Mouse (Mus musculus): Measurements from ENCODE around the gene Wasl.

The Wasl gene

GRCm38 (mm10) chr6:24642960-24643359 lies 21.8 kb downstream of the Wasl start:
- no peak for DNase-seq

- DNase-seq, result no peak
These were observed 22.6 kb downstream of the Wasl start for GRCm38 (mm10) chr6:24642161-24642560.

- DNase-seq, result no peak
These were observed 23.5 kb downstream of the Wasl start for GRCm38 (mm10) chr6:24641286-24641685.

DNA sequence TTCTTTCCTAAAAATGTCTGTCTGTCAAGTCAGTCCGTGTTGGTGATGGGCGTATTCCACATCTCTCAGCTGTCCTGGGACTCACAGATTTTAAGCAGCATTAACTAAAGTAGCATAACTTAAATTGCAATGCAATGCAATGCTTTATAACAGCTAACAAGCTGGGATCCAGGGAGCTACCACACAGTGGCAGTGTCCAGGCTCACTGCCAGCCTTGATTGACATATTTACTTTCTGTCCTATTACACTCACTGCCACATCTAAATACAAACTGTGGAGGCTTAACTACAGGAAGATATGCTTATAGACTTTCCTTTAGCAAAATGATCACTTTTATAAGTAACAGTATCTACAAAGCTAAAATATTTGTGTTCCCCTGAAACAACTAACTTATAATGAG lies 29.0 kb downstream of the Wasl start:
- DNase-seq, result no peak

DNA sequence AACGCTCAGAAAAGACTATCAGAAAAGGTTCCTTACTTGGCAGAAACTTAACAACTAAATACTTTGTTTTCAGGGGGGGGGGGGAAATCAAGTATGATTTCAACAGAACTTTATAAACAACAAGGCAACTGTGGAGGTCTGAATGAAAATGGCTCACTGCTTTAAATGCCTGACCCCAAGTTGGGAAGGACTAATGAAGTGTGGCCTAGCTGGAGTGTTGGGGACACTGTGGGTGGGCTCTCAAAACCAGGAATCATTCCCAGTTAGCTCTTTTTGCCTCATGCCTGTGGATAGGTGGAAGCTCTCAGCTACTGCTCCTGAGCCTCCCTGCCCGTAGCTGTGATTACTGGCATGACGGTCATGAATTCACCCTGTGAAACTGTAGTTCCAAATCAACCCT lies 30.7 kb downstream of the Wasl start:
- DNase-seq, result no peak

DNA sequence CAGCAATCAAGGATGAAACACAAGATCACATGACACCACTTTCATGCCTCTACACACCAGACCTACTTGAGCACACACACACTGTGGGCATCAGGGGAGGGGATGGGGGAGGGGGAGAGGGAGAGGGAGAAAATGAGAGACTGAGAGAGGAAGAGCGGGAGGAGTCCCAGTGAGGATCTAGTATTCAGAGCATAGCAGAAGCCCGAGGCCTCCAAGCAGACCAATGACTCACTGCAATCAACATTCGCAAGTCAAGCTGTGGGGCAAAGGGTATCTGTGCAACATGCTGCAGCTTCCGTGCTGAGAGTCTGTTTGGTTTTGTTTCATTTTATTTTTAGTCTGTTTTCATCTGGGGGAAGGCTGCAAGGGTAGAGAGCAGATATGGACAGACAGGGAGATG lies 32.7 kb downstream of the Wasl start:
- no peak for DNase-seq

- no peak for DNase-seq
These were observed 36.3 kb downstream of the Wasl start for GRCm38 (mm10) chr6:24628499-24628898.

DNA sequence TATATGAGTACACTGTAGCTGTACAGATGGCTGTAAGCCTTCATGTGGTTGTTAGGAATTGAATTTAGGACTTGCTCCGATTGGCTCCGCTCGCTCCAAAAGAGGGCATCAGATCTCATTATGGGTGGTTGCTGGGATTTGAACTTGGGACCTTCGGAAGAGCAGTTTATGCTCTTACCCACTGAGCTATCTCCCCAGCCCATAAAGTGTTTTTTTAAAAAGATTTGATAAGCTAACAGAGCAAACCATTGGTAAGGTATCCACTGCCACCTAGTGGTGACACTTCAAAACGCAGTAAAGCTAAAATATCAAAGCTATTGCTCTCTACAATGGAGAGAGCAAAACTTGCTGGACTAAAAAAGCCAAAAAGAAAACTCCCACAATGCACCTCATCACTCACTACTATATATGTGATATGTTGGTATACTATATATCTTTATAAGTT lies 37.2 kb downstream of the Wasl start:
- DNase-seq, result peak; percentile 51

DNA sequence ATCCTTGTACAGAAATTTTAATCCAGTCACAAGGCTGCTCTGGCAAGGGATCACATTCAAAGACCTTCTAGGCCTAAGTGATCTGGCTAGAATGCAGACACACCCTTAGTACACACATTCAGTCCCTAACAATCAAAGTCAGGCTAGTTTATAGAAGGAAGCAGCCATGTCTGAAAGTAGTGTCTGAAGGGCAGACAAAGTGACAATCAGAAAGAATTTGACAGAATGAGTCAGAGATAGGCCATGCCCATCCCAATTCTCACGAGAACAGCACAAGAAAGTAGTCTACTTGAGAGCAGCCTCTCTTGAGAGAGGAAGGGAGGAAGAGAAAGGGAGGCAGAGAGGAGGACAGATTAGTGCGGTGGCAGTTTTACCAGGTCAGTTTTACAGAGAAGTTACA lies 42.7 kb downstream of the Wasl start:
- no peak for DNase-seq

GRCm38 (mm10) chr6:24620936-24621335 lies 43.9 kb downstream of the Wasl start:
- DNase-seq, result no peak

DNA sequence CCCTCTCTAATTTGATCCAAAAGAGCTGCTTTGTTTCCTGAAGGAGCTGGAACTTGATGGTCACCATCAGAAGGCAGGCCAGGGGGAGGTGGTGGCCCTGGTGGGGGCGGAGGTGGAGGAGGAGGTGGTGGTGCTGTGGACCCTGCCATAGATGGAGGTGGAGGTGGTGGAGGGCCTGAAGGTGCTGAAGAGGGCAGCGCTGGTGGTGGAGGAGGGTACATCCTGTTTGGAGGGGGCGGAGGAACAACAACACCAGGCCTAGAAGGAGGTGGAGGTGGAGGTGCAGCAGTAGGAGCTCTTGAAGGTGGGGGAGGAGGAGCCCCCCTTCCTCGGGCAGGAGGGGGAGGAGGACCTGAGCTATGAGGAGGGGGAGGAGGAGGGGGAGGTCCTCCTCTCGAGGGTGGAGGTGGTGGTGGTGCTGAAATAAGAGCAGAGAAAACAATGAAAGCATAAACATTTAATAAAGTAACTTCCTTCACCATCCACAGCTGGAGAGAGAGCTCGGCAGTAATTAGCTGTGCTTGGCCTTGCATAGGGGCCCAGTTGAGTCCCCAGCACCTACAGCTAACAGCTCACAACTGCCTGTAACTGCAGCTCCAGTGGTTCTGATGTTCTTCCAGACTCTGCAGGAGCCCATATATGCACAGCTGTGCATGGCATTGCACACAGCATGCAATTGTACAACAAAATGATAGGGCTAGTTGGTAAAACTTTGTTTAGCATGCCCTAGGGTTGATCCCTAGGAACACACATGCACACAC lies 45.3 kb downstream of the Wasl start:
- no peak for DNase-seq

DNA sequence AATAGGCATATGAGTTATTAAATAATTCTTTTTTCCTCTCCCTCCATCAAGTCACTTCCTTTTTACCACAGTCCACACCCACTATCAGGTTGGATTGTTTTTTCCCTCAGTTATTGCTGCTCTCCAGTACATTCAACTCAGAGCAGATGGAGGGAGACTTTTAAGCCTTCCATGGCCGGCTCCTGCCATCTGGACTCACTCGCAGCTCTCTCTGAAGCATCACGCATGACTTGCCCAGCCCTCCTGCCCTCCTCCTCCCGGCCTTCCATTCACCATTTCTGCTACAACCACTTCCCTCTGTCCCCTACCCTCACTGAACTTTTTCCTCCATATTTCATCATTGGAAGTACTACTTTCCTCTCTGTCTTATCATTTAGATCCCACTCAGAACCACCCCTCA lies 48.1 kb downstream of the Wasl start:
- DNase-seq, result peak; percentile 59

DNA sequence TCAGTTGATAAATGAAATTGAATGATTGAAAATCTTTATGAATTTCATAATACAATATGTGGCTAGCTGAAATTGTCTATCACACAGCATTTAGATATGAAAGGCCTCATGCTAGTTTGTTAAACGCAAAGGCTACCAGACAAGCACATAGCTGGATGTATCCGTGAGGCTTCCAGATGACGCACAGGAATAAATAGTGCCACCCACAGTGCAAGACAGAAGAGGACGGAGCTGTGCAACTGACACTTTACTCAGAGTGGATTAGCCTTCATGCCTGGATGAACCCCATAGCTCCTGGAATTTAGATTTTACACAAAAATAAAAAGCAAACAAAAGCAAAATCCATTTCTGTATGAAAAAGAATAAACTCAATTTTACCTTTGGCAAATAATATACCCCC lies 50.9 kb downstream of the Wasl start:
- DNase-seq, result no peak

- no peak for DNase-seq
These were observed 51.5 kb downstream of the Wasl start for GRCm38 (mm10) chr6:24613346-24613745.

DNA sequence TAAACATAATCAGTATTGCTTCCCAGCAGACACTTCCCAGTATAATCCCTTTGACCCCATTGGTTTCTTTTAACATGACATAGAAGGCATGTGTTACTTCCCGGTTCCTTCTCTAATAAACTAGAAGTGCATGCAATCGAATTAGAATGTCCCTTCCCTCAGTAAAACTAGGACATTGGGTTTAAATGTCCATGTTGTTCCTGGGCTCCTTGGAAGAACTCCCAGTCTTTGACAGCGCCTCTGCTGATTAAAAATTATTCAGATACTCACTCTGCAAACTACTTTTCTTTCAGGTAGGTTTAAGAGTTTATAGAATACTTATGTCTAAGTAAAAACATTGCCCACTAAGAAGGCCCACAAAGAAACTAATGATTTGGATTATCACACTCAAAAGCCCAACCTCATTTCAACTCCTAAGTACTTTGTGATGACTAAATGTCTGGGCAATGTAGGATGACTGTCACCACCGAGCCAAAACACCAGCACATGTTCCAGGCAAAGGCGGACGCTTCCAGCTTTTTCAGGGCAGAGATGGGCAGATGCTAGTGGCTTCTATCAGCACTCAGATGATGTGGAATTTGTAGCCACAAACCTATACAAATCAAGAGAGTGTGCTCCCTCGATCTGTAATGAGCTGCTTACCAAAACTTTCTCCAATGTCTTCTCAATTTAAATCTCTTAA lies 52.6 kb downstream of the Wasl start:
- no peak for DNase-seq

- no peak for DNase-seq
These were observed 54.5 kb downstream of the Wasl start for GRCm38 (mm10) chr6:24610358-24610757.

GRCm38 (mm10) chr6:24609531-24609930 lies 55.3 kb downstream of the Wasl start:
- DNase-seq, result no peak

DNA sequence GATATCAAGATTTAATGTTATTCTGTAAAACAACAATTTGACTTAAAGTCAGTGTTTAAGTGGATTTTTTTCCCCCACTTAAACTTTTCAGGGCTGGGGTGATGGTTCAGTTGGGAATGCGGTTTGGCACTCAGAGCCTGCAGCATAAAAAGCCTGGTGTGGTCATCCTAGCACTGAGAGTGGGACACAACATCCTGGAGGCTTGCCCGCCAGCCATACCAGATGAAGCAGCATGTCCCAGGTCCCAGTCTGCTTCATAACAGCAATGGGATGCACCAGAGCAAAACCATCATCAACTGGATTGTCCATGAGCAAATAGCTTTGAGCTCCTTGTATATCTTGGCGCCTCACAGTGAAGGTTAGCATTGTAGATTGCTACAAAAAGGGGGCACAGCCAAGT lies 56.1 kb downstream of the Wasl start:
- no peak for DNase-seq

- DNase-seq, result no peak
These were observed 56.7 kb downstream of the Wasl start for GRCm38 (mm10) chr6:24608129-24608528.

GRCm38 (mm10) chr6:24607531-24607930 lies 57.3 kb downstream of the Wasl start:
- DNase-seq, result no peak

GRCm38 (mm10) chr6:24606512-24606911 lies 58.3 kb downstream of the Wasl start:
- DNase-seq, result no peak

DNA sequence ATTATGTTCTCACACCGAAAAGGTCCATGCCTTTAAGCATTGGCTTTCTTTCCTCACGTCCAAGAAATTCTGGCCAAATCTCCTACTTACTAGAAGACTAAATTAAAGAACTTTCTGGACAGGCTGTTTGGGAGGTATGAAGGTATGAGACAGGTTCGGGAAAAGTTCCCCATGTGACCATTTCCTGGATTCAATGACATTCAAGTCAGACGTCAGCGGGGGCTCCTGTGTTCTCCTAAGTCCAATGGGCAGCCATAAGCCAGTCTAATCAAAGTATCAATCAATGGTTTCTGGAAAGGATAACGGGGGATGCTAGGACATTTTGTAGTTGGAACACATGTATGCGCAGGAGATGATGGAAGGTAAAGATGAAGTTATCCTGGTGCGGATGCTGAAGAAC lies 59.2 kb downstream of the Wasl start:
- DNase-seq, result no peak

GRCm38 (mm10) chr6:24604289-24604688 lies 60.5 kb downstream of the Wasl start:
- no peak for DNase-seq

- DNase-seq, result no peak
These were observed 61.8 kb downstream of the Wasl start for GRCm38 (mm10) chr6:24602993-24603392.

DNA sequence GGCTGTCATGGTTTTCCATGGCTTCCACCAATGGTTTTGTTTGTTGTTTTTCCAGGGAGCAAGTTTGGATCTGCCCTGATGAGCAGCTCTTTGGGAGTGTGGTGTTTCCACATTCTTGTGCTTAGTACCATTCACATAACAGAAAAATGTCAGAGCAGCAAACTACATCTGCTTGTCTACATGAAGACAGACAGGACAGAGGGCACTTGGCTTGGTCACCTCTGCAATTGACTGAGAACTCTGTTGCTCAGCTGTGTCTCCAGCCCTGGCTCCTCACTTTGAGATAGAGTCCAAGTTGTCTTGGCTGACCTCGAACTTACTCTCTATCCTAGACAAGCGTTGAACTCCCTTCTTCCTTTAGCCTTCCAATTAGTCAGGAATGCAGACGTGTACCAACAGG lies 62.5 kb downstream of the Wasl start:
- no peak for DNase-seq

All from cerebellum, adult 11 months (tissue).